Mouse (Mus musculus) ES-Bruce4 (cell line): ENCODE measurements around the gene Plekhf1.

Source experiments
- CTCF ChIP-seq: IDR thresholded peaks from one replicate; pipeline ENCODE4 v1.8.1; 2011; ENCODE audit warnings: low read depth, low read length
- EP300 ChIP-seq: IDR thresholded peaks from 2 replicates; pipeline ENCODE4 v1.6.1; 2011; ENCODE audit warnings: low read depth, low read length; ENCODE audit not compliant: insufficient read depth
- POLR2A ChIP-seq: IDR thresholded peaks from one replicate; pipeline ENCODE4 v1.8.1; 2011; ENCODE audit warnings: low read length; ENCODE audit not compliant: insufficient read depth

- no peak for TF ChIP-seq CTCF
- TF ChIP-seq POLR2A = no peak
- no peak for TF ChIP-seq EP300
Observed at GRCm38 (mm10) chr7:38218631-38219367, 9.0 kb downstream of the Plekhf1 start.
